Mouse (Mus musculus) testis, adult 2 months (tissue): Measurements from ENCODE around the gene Phip.

Experiments used
- CTCF ChIP-seq: fragments of 200-500 bp; IDR thresholded peaks from 2 replicates; pipeline ENCODE4 v1.5.1; 2012; ENCODE audit warnings: low read depth, mild to moderate bottlenecking, inconsistent platforms, low read length, moderate library complexity; ENCODE audit not compliant: control insufficient read depth, insufficient read depth, insufficient replicate concordance
- POLR2A ChIP-seq: fragments of 200-500 bp; IDR thresholded peaks from 2 replicates; pipeline ENCODE4 v1.6.1; 2012; ENCODE audit warnings: low read depth, mild to moderate bottlenecking, inconsistent platforms, low read length, moderate library complexity; ENCODE audit not compliant: control insufficient read depth

DNA sequence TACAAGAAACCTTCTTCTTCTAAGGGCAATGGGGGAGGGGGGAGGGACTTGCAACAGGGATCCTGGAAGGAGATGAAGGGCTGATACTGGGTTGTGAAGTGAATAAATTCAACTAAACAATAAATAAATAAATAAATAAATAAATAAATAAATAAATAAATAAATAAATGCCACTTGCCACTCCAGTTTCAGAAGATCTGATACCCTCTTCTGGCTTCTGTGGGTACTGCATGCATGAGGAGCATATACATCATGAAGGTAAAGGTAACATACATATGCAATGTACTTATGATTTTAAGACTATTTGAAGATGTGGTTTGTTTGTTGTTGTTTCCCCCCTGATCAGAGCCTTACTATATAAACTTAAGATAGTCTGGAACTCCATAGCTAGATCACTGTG is 91.1 kb downstream of the Phip start:
- TF ChIP-seq CTCF (no peak), POLR2A (no peak)
